Mouse (Mus musculus) small intestine, adult 2 months (tissue): ENCODE results near the gene Pip4k2a.

Experiments
- CTCF ChIP-seq: fragments of 200-500 bp; IDR thresholded peaks from 2 replicates; pipeline ENCODE4 v1.5.1; 2012; ENCODE audit warnings: low read depth, mild to moderate bottlenecking, control low read depth, inconsistent platforms, low read length, moderate library complexity, mixed read lengths; ENCODE audit not compliant: insufficient replicate concordance, insufficient read length; ENCODE audit errors: extremely low read depth
- POLR2A ChIP-seq: fragments of 200-500 bp; IDR thresholded peaks from 2 replicates; pipeline ENCODE4 v1.6.1; 2012; ENCODE audit warnings: low read depth, mild to moderate bottlenecking, control low read depth, inconsistent platforms, low read length, moderate library complexity

DNA sequence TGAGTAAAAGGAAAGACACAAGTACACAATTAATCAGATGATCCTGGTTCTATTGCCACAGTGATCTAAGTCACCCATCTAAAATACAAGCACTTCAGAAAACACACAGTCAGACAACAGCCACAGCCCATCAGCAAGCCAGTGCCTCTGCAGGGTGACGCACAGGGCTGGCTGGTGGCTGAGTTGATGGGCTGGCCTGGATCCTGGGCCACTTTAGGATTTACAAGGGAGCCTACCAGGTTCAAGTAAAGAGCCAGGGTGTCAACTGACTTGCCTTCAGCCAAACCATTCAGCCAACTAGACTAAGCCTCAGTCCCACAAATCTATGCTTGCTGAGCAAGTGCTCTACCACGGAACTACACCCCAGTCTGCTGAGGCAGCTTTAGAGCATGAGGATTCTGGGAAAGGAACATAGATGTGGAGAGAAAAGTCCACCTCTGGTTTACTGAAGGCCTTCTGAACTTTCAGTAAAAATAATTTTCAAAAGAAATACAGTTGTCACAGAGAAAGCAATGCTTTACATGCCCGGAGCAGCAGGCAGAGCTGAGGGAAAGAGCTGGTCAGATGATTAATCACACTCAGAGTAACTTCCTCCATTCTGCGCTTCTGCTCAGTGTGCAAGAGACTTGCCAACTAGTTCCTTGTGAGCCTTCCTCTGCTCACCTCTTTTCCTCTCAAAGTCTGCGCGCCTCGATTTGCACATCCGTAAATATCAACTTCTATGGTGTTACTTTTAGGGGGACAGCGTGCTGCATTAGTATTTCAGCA is 94.4 kb downstream of the Pip4k2a start:
- TF ChIP-seq POLR2A (no peak), CTCF (no peak)
